Comparison of ENCODE assay signal across 8 mouse cellular contexts in genomic region chr1:130716218-130716512, GRCm38 (mm10). TPM values are rescaled to one million over a fixed set of nuclear protein-coding genes. Genes with fewer than 3 reads are reported as not detected.
DNase-seq lines count a peak whose midpoint lies in the region; ATAC-seq lines count a peak whose summit lies in the region.

No protein-coding gene starts in this region.

- no peaks in the 10 kb centered on the region for H3K27me3 ChIP-seq in embryonic facial prominence, embryonic 15.5 days
- peaks cover 21% of the 10 kb centered on the region for H3K27me3 ChIP-seq in limb, embryonic 10.5 days (ENCODE audit: low read depth, poor library complexity, severe bottlenecking)
- H3K27me3 ChIP-seq in neural tube, embryonic 12.5 days (replicated peaks): no peaks in the 10 kb centered on the region

- no peak for ATAC-seq in embryonic facial prominence, embryonic 15.5 days (ENCODE audit: insufficient number of reproducible peaks, low FRiP score, low TSS enrichment, low read depth)
- ATAC-seq in neural tube, embryonic 12.5 days (ENCODE audit: low FRiP score, low read depth): peak; percentile 11

- no peaks in the 10 kb centered on the region for H3K9me3 ChIP-seq in embryonic facial prominence, embryonic 15.5 days (replicated peaks)
- H3K9me3 ChIP-seq in limb, embryonic 10.5 days (replicated peaks): no peaks in the 10 kb centered on the region
- no peaks in the 10 kb centered on the region for H3K9me3 ChIP-seq in neural tube, embryonic 12.5 days

- peak overlapping the region; percentile 82 for H3K27ac ChIP-seq in embryonic facial prominence, embryonic 15.5 days (replicated peaks)
- H3K27ac ChIP-seq in limb, embryonic 10.5 days: peak overlapping the region; percentile 91
- H3K27ac ChIP-seq in neural tube, embryonic 12.5 days: 0 out of 2 replicates have a peak overlapping the region, but pooled peaks have one; percentile 37

- peaks cover 6% of the 10 kb centered on the region for H3K36me3 ChIP-seq in embryonic facial prominence, embryonic 15.5 days
- H3K36me3 ChIP-seq in limb, embryonic 10.5 days: peaks cover 11% of the 10 kb centered on the region
- H3K36me3 ChIP-seq in neural tube, embryonic 12.5 days: 0 out of 2 replicates have a peak, but pooled peaks cover 4% of the 10 kb centered on the region

- peaks cover 19% of the 10 kb centered on the region for H3K4me1 ChIP-seq in embryonic facial prominence, embryonic 15.5 days
- H3K4me1 ChIP-seq in limb, embryonic 10.5 days: peaks cover 22% of the 10 kb centered on the region
- peaks cover 18% of the 10 kb centered on the region for H3K4me1 ChIP-seq in neural tube, embryonic 12.5 days

- peak; percentile 4 for DNase-seq in left cerebral cortex, postnatal 4 days
- no peak for DNase-seq in left cerebral cortex, adult 8-10 months (ENCODE audit: low spot score in 2 of 2)
- DNase-seq in limb, embryonic 10.5 days (ENCODE audit: low spot score): no peak
- no peak for DNase-seq in embryo, embryonic 9.5 days (ENCODE audit: extremely low spot score)
- no peak for DNase-seq in MN1 (ENCODE audit: low spot score)
- no peak for DNase-seq in spleen, adult 18-20 months

- intact Hi-C loops in left cerebral cortex, postnatal 4 days (cut with DNase I): loop anchor here (5.0 kb wide), 1 partner anchor 341 kb away; no protein-coding TSS in a partner anchor

- peak overlapping the region; percentile 96 for H3K4me3 ChIP-seq in embryonic facial prominence, embryonic 15.5 days (replicated peaks)
- H3K4me3 ChIP-seq in limb, embryonic 10.5 days: peak overlapping the region; percentile 74
- peak overlapping the region; percentile 64 for H3K4me3 ChIP-seq in neural tube, embryonic 12.5 days

- H3K9ac ChIP-seq in embryonic facial prominence, embryonic 15.5 days: peak overlapping the region; percentile 64
- peak overlapping the region; percentile 82 for H3K9ac ChIP-seq in neural tube, embryonic 12.5 days

- WGBS in embryonic facial prominence, embryonic 15.5 days: 0% methylated on average over 3 of the region's 3 CpGs
- 0% methylated on average over 3 of the region's 3 CpGs for WGBS in limb, embryonic 10.5 days
- WGBS in neural tube, embryonic 12.5 days: 2% methylated on average over 3 of the region's 3 CpGs

- H3K4me2 ChIP-seq in embryonic facial prominence, embryonic 15.5 days (replicated peaks): peak overlapping the region; percentile 92
- H3K4me2 ChIP-seq in neural tube, embryonic 12.5 days (replicated peaks): peak overlapping the region; percentile 99

RNA-seq across cellular contexts. Expression of gene Gm29427, which starts 0.6 kb away (rescaled TPM):
- total RNA-seq in left cerebral cortex, postnatal 4 days (2021): not detected
- total RNA-seq in left cerebral cortex, adult 8-10 months (2022): under 1 TPM in 1 of 4 experiments, not detected in 3; 0.22 TPM
- not detected in 2 replicates for polyA plus RNA-seq in embryonic facial prominence, embryonic 15.5 days (2015; fragmentation: Nextera tagmentation; extraction: Ambion mirVana)
- polyA plus RNA-seq in limb, embryonic 10.5 days (2016; fragmentation: Nextera tagmentation; extraction: Ambion mirVana): not detected in 2 replicates
- polyA plus RNA-seq in neural tube, embryonic 12.5 days (2016; fragmentation: Nextera tagmentation; extraction: Ambion mirVana): not detected in 2 replicates

RNA-seq across cellular contexts. Expression of gene Yod1, which starts 1.0 kb away (rescaled TPM):
- total RNA-seq in left cerebral cortex, postnatal 4 days (2021): 10 to 100 TPM; 11.1 to 12.0 TPM
- total RNA-seq in left cerebral cortex, adult 8-10 months (2022): 10 to 100 TPM; 14.2 to 16.7 (median 16.2) TPM
- polyA plus RNA-seq in embryonic facial prominence, embryonic 15.5 days (2015; fragmentation: Nextera tagmentation; extraction: Ambion mirVana): 11.8 and 14.9 TPM in 2 replicates
- polyA plus RNA-seq in limb, embryonic 10.5 days (2016; fragmentation: Nextera tagmentation; extraction: Ambion mirVana): 6.0 and 8.2 TPM in 2 replicates
- 18.6 and 20.3 TPM in 2 replicates for polyA plus RNA-seq in neural tube, embryonic 12.5 days (2016; fragmentation: Nextera tagmentation; extraction: Ambion mirVana)

RNA-seq across cellular contexts. Expression of gene Pfkfb2, which starts 12.9 kb away (rescaled TPM):
- total RNA-seq in left cerebral cortex, postnatal 4 days (2021): 10 to 100 TPM; 52.4 to 53.6 TPM
- total RNA-seq in left cerebral cortex, adult 8-10 months (2022): 10 to 100 TPM; 44.4 to 48.1 (median 46.4) TPM
- 9.2 and 10.1 TPM in 2 replicates for polyA plus RNA-seq in embryonic facial prominence, embryonic 15.5 days (2015; fragmentation: Nextera tagmentation; extraction: Ambion mirVana)
- polyA plus RNA-seq in limb, embryonic 10.5 days (2016; fragmentation: Nextera tagmentation; extraction: Ambion mirVana): 3.4 and 5.1 TPM in 2 replicates
- polyA plus RNA-seq in neural tube, embryonic 12.5 days (2016; fragmentation: Nextera tagmentation; extraction: Ambion mirVana): 14.9 and 16.1 TPM in 2 replicates

RNA-seq across cellular contexts. Expression of gene AA986860, which starts 15.6 kb away (rescaled TPM):
- total RNA-seq in left cerebral cortex, postnatal 4 days (2021): under 1 TPM; 0.30 to 0.38 TPM
- 1 to 10 TPM; 1.9 to 2.5 (median 2.1) TPM for total RNA-seq in left cerebral cortex, adult 8-10 months (2022)
- polyA plus RNA-seq in embryonic facial prominence, embryonic 15.5 days (2015; fragmentation: Nextera tagmentation; extraction: Ambion mirVana): 12.7 and 14.3 TPM in 2 replicates
- polyA plus RNA-seq in limb, embryonic 10.5 days (2016; fragmentation: Nextera tagmentation; extraction: Ambion mirVana): 0.23 and 0.38 TPM in 2 replicates
- polyA plus RNA-seq in neural tube, embryonic 12.5 days (2016; fragmentation: Nextera tagmentation; extraction: Ambion mirVana): 0.51 and 0.86 TPM in 2 replicates

RNA-seq across cellular contexts. Expression of gene C4bp, which starts 54.7 kb away (rescaled TPM):
- not detected for total RNA-seq in left cerebral cortex, postnatal 4 days (2021)
- not detected for total RNA-seq in left cerebral cortex, adult 8-10 months (2022)
- polyA plus RNA-seq in embryonic facial prominence, embryonic 15.5 days (2015; fragmentation: Nextera tagmentation; extraction: Ambion mirVana): not detected in 2 replicates
- polyA plus RNA-seq in limb, embryonic 10.5 days (2016; fragmentation: Nextera tagmentation; extraction: Ambion mirVana): not detected in 2 replicates
- polyA plus RNA-seq in neural tube, embryonic 12.5 days (2016; fragmentation: Nextera tagmentation; extraction: Ambion mirVana): 0.06 TPM in 1 of 2 replicates, not detected in the other

Comparison
In these comparisons a context has a peak if more than half of its experiments do, and no peak if none do; other contexts are left out.
1. H3K27ac ChIP-seq: peak in every context shown above with its lines; median percentile 91 in limb, embryonic 10.5 days; 82 in embryonic facial prominence, embryonic 15.5 days; 37 in neural tube, embryonic 12.5 days.